ENCODE assay signal across 19 mouse cellular contexts in genomic region chr16:78443262-78443661, GRCm38 (mm10).
DNase-seq lines count a peak whose midpoint lies in the region; ATAC-seq lines count a peak whose summit lies in the region.
"Had no signal": no experiment of that assay in that cellular context is flagged by ENCODE, and none has a peak within 500 bp of the region (broad histone marks: within the 10 kb centered on the region; RNA-seq: fewer than 3 reads in every experiment).

No protein-coding gene starts in this region.

- peak; percentile 85 for ATAC-seq in midbrain, embryonic 16.5 days
- ATAC-seq in midbrain, embryonic 11.5 days (ENCODE audit: low FRiP score), result no peak
- ATAC-seq: intestine, embryonic 16.5 days had no signal

- WGBS in midbrain, embryonic 16.5 days, result 82% methylated on average over 8 of the region's 8 CpGs
- 93% methylated on average over 8 of the region's 8 CpGs for WGBS in midbrain, embryonic 11.5 days

- H3K36me3 ChIP-seq in midbrain, embryonic 16.5 days (ENCODE audit: control insufficient read depth, insufficient read depth, low read length), result no peaks in the 10 kb centered on the region
- no peaks in the 10 kb centered on the region for H3K36me3 ChIP-seq in midbrain, embryonic 11.5 days (ENCODE audit: control insufficient read depth, insufficient read depth, low read length)
- H3K36me3 ChIP-seq: hindbrain, embryonic 13.5 days; limb, embryonic 15.5 days had no signal

- no peak overlapping the region for H3K9ac ChIP-seq in midbrain, embryonic 16.5 days (ENCODE audit: low read depth, low read length)
- H3K9ac ChIP-seq in midbrain, embryonic 11.5 days (ENCODE audit: low read length), result no peak overlapping the region
- H3K9ac ChIP-seq: hindbrain, embryonic 13.5 days; limb, embryonic 15.5 days had no signal

- peaks cover 5% of the 10 kb centered on the region; the same call in 1 of the 2 replicates for H3K4me1 ChIP-seq in midbrain, embryonic 16.5 days (ENCODE audit: control insufficient read depth, insufficient read depth, low read length)
- H3K4me1 ChIP-seq in midbrain, embryonic 11.5 days (ENCODE audit: control insufficient read depth, insufficient read depth, low read length), result no peaks in the 10 kb centered on the region
- H3K4me1 ChIP-seq: hindbrain, embryonic 13.5 days; limb, embryonic 15.5 days; megakaryocyte, embryonic 14.5 days had no signal

- H3K27ac ChIP-seq in midbrain, embryonic 16.5 days (ENCODE audit: low read length), result peak overlapping the region; percentile 61
- H3K27ac ChIP-seq in midbrain, embryonic 11.5 days (ENCODE audit: low read depth, low read length), result no peak overlapping the region
- H3K27ac ChIP-seq: hindbrain, embryonic 13.5 days; kidney, postnatal 0 days; limb, embryonic 15.5 days; stomach, postnatal 0 days had no signal

- DNase-seq in heart, adult 11 months, result peak; percentile 44
- DNase-seq in heart, postnatal 14 days, result no peak
- no peak for DNase-seq in midbrain, embryonic 11.5 days (ENCODE audit: low spot score, missing footprints)
- peak; percentile 63 for DNase-seq in layer of hippocampus, adult 9-11 months
- DNase-seq in left cerebral cortex, postnatal 25 days (ENCODE audit: low spot score in 2 of 2), result peak; percentile 49 to 68
- no peak for DNase-seq in lung, postnatal 4 days
- DNase-seq in adrenal gland, adult (ENCODE audit: inconsistent age in 2 of 2, low spot score in 1 of 2), result no peak
- DNase-seq: cerebellum, adult 9-10 months; gastrocnemius, postnatal 14 days; lung, postnatal 10 days; retina, postnatal 1 day; thymus, postnatal 4 days had no signal

- H3K27me3 ChIP-seq in midbrain, embryonic 16.5 days (ENCODE audit: control insufficient read depth, insufficient read depth, low read depth, low read length), result no peaks in the 10 kb centered on the region
- no peaks in the 10 kb centered on the region for H3K27me3 ChIP-seq in midbrain, embryonic 11.5 days (ENCODE audit: control insufficient read depth, insufficient read depth, low read length)
- H3K27me3 ChIP-seq: hindbrain, embryonic 13.5 days; limb, embryonic 15.5 days; megakaryocyte, embryonic 14.5 days had no signal

- no peak overlapping the region for H3K4me2 ChIP-seq in midbrain, embryonic 16.5 days (ENCODE audit: low read length)
- H3K4me2 ChIP-seq in midbrain, embryonic 11.5 days, result no peak overlapping the region
- H3K4me2 ChIP-seq: hindbrain, embryonic 13.5 days; limb, embryonic 15.5 days had no signal

- H3K4me3 ChIP-seq in midbrain, embryonic 16.5 days (ENCODE audit: low read depth, low read length), result no peak overlapping the region
- H3K4me3 ChIP-seq in midbrain, embryonic 11.5 days (ENCODE audit: low read depth, low read length), result no peak overlapping the region
- H3K4me3 ChIP-seq: hindbrain, embryonic 13.5 days; limb, embryonic 15.5 days; megakaryocyte, embryonic 14.5 days had no signal

- intact Hi-C loops in heart, postnatal 14 days (cut with DNase I), result no loop called here
- intact Hi-C loops in left cerebral cortex, postnatal 25 days (cut with DNase I), result no loop called here

- H3K9me3 ChIP-seq in midbrain, embryonic 16.5 days (replicated peaks; ENCODE audit: control insufficient read depth, low read length, poor library complexity, severe bottlenecking), result no peaks in the 10 kb centered on the region
- no peaks in the 10 kb centered on the region for H3K9me3 ChIP-seq in midbrain, embryonic 11.5 days (ENCODE audit: control insufficient read depth, low read length)
- H3K9me3 ChIP-seq: hindbrain, embryonic 13.5 days; limb, embryonic 15.5 days had no signal

Comparison
In these comparisons a context has a peak if more than half of its experiments do, and no peak if none do; other contexts are left out.
1. DNase-seq: peak in heart, adult 11 months (single experiment), layer of hippocampus, adult 9-11 months (single experiment) and left cerebral cortex, postnatal 25 days (2 of 2); none in heart, postnatal 14 days (0 of 2), midbrain, embryonic 11.5 days (single experiment), lung, postnatal 4 days (0 of 2) and adrenal gland, adult (0 of 2).